Mouse (Mus musculus): ENCODE results near the gene H6pd. TPM values are rescaled to one million over a fixed set of nuclear protein-coding genes. Genes with fewer than 3 reads are reported as not detected.
A peak's percentile ranks its signal among the peaks of the same experiment; 100 is the strongest.

Gene H6pd
- polyA plus RNA-seq, 1 experiment: 148 TPM

- 33% methylated on average over 7 of the region's 7 CpGs for WGBS
- Histone ChIP-seq H3K4me1 (ENCODE audit: control insufficient read depth, insufficient read depth, low read length) (peaks cover 13% of the 10 kb centered on the region; the same call in 1 of the 2 replicates), H3K4me3 (replicated peaks; ENCODE audit: extremely low read depth, low read depth, low read length) (peak overlapping the region; percentile 82)
- peak; percentile 59 for DNase-seq
- TF ChIP-seq CTCF (IDR thresholded peaks at IDR 0.05; ENCODE audit: insufficient read depth, low read length): no peak
- peak; percentile 36; the same call in 1 of the 2 replicates for TF ChIP-seq POLR2A (IDR thresholded peaks at IDR 0.05; ENCODE audit: borderline replicate concordance, extremely low read depth, low read depth, low read length)
Measured at GRCm38 (mm10) chr4:150003021-150003580, 5.7 kb downstream of the H6pd start.

- Histone ChIP-seq H3K4me1 (ENCODE audit: control insufficient read depth, insufficient read depth, low read length) (peaks cover 13% of the 10 kb centered on the region; the same call in 1 of the 2 replicates), H3K4me3 (replicated peaks; ENCODE audit: extremely low read depth, low read depth, low read length) (peak overlapping the region; percentile 64)
- TF ChIP-seq POLR2A (IDR thresholded peaks at IDR 0.05; ENCODE audit: borderline replicate concordance, extremely low read depth, low read depth, low read length) (peak; percentile 41; the same call in 1 of the 2 replicates), CTCF (IDR thresholded peaks at IDR 0.05; ENCODE audit: insufficient read depth, low read length) (no peak)
- WGBS: 38% methylated on average over 12 of the region's 12 CpGs
- no peak for DNase-seq
Measured at GRCm38 (mm10) chr4:150002021-150002528, 6.7 kb downstream of the H6pd start.

DNA sequence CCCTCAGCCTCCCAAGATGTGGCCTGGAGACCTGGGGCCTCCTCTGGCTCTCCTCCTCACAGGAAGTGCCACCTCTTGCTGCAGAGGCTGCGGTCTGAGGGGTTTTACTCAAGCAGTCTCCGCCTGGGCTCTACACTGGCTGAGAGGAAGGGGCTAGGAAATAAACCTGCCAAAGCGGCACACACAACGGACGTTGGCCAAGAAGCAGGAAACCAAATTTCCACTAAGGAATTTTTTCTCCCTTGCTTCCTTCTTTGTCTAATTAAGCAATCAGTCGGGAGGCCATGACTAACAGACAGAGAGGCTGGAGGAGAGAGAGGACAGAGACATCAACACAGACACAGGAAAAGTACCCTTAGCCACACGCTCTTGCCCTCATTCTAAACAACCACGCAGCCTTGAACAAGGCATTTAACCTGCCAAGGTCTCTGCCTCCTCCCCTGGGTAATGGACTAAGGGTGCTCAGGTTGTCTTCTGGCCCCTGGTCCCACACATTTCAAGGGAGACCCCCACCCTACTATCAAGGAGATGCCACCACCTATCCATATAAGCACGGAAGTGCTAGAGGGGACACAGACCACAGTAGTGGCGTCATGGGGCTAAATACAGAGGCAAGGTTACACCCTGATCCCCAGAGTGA, 7.5 kb downstream of the H6pd start:
- peak; percentile 39 for DNase-seq
- TF ChIP-seq CTCF (IDR thresholded peaks at IDR 0.05; ENCODE audit: insufficient read depth, low read length) (no peak), POLR2A (IDR thresholded peaks at IDR 0.05; ENCODE audit: borderline replicate concordance, extremely low read depth, low read depth, low read length) (no peak)
- Histone ChIP-seq H3K4me3 (replicated peaks; ENCODE audit: extremely low read depth, low read depth, low read length) (peak overlapping the region; percentile 64), H3K4me1 (ENCODE audit: control insufficient read depth, insufficient read depth, low read length) (peaks cover 16% of the 10 kb centered on the region)
- WGBS: 22% methylated on average over 10 of the region's 10 CpGs

DNA sequence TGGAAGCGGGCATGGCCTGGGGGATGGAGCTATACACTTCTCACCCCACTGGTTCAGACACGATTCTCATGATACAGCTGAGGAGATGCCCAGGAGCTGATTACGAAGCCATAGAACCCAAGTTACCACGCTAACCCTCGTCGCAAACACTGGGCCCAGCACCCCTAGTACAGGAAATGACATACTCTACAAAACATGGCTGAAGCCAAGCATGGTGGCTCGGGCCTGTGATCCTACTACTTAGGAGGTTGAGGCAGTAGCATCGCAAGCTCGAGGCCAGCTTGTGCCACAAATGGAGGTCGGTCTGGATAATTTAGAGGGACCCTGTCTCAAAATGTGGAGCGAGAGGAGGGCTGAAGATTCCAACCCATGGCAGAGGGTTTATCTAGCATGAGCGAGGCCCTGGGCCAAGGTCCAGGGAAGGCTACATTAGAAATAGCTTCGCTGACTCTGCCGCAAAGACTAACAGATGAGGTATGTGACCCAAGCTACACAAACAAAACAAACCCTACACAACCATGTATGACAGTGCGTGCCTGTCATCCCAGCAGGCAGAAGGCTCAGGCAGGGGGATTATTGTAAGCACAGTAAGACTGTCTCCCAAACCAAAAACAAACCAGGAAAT, 8.8 kb downstream of the H6pd start:
- peak; percentile 13 for DNase-seq
- WGBS: 74% methylated on average over 15 of the region's 15 CpGs
- Histone ChIP-seq H3K4me1 (ENCODE audit: control insufficient read depth, insufficient read depth, low read length) (peaks cover 18% of the 10 kb centered on the region), H3K4me3 (replicated peaks; ENCODE audit: extremely low read depth, low read depth, low read length) (peak overlapping the region; percentile 50)
- no peak for TF ChIP-seq CTCF (IDR thresholded peaks at IDR 0.05; ENCODE audit: insufficient read depth, low read length)
- no peak for TF ChIP-seq POLR2A (IDR thresholded peaks at IDR 0.05; ENCODE audit: borderline replicate concordance, extremely low read depth, low read depth, low read length)

GRCm38 (mm10) chr4:149999510-149999900, 9.3 kb downstream of the H6pd start:
- Histone ChIP-seq H3K4me1 (ENCODE audit: control insufficient read depth, insufficient read depth, low read length) (peaks cover 18% of the 10 kb centered on the region), H3K4me3 (replicated peaks; ENCODE audit: extremely low read depth, low read depth, low read length) (no peak overlapping the region)
- no peak for DNase-seq
- TF ChIP-seq POLR2A (IDR thresholded peaks at IDR 0.05; ENCODE audit: borderline replicate concordance, extremely low read depth, low read depth, low read length) (no peak), CTCF (IDR thresholded peaks at IDR 0.05; ENCODE audit: insufficient read depth, low read length) (no peak)
- 75% methylated on average over 9 of the region's 9 CpGs for WGBS

- DNase-seq: peak; percentile 15
- H3K4me1 ChIP-seq (ENCODE audit: control insufficient read depth, insufficient read depth, low read length): peaks cover 20% of the 10 kb centered on the region
- H3K4me3 ChIP-seq (replicated peaks; ENCODE audit: extremely low read depth, low read depth, low read length): no peak overlapping the region
- TF ChIP-seq CTCF (IDR thresholded peaks at IDR 0.05; ENCODE audit: insufficient read depth, low read length) (no peak), POLR2A (IDR thresholded peaks at IDR 0.05; ENCODE audit: borderline replicate concordance, extremely low read depth, low read depth, low read length) (no peak)
- 64% methylated on average over 14 of the region's 14 CpGs for WGBS
Measured at GRCm38 (mm10) chr4:149998786-149999509, 9.9 kb downstream of the H6pd start.

DNA sequence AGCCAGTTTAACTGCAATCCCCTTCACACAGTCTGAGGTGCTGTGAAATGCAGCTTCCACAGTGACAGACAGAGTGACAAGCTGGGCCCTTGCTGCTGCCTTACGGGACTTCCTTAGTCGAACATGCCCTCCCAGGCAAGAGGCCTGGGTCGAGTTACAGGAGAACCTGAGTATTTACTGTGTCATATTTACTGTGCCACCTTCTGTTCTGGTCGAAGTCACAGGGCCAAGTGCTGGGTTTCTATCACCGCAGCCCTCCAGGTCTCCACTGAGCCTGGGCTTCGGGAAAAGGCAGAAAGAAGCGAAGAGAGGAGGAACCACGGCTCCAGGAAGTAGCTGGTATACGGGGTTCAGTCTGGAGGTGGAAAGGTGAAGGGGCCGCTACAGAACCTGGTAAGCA, 10.8 kb downstream of the H6pd start:
- no peak overlapping the region for H3K4me3 ChIP-seq (replicated peaks; ENCODE audit: extremely low read depth, low read depth, low read length)
- no peak for DNase-seq
- H3K4me1 ChIP-seq (ENCODE audit: control insufficient read depth, insufficient read depth, low read length): peaks cover 20% of the 10 kb centered on the region
- WGBS: 51% methylated on average over 10 of the region's 10 CpGs
- TF ChIP-seq POLR2A (IDR thresholded peaks at IDR 0.05; ENCODE audit: borderline replicate concordance, extremely low read depth, low read depth, low read length) (no peak), CTCF (IDR thresholded peaks at IDR 0.05; ENCODE audit: insufficient read depth, low read length) (no peak)

- TF ChIP-seq CTCF (IDR thresholded peaks at IDR 0.05; ENCODE audit: insufficient read depth, low read length): no peak
- TF ChIP-seq POLR2A (IDR thresholded peaks at IDR 0.05; ENCODE audit: borderline replicate concordance, extremely low read depth, low read depth, low read length): no peak
- peaks cover 20% of the 10 kb centered on the region for H3K4me1 ChIP-seq (ENCODE audit: control insufficient read depth, insufficient read depth, low read length)
- H3K4me3 ChIP-seq (replicated peaks; ENCODE audit: extremely low read depth, low read depth, low read length): no peak overlapping the region
- WGBS: 39% methylated on average over 7 of the region's 7 CpGs
- DNase-seq: no peak
Measured at GRCm38 (mm10) chr4:149996440-149996839, 12.4 kb downstream of the H6pd start.

DNA sequence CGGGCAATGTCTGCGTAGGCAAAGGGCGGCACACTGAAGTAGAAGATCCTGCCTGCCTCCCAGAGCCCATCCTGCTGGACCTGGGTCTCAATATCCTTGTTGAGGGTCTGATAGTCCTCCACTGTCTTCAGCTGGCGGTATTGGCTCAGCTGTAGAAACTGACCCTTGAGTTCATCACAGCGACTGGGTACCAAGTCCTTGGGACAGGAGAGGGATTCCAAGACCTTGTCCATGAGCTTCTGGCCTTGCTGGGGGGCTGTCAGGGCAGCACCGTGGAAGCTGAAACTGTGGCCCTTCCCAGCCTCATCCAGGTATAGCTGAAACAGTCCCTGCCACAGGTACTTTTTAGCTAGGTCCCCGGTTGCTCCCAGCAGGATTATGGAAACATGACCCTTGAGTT, 12.9 kb downstream of the H6pd start:
- WGBS: 73% methylated on average over 7 of the region's 7 CpGs
- no peak for TF ChIP-seq CTCF (IDR thresholded peaks at IDR 0.05; ENCODE audit: insufficient read depth, low read length)
- no peak for TF ChIP-seq POLR2A (IDR thresholded peaks at IDR 0.05; ENCODE audit: borderline replicate concordance, extremely low read depth, low read depth, low read length)
- peak; percentile 4 for DNase-seq

More for the DNA sequence above, 12.9 kb downstream of the H6pd start:
- peaks cover 23% of the 10 kb centered on the region for H3K4me1 ChIP-seq (ENCODE audit: control insufficient read depth, insufficient read depth, low read length)
- H3K4me3 ChIP-seq (replicated peaks; ENCODE audit: extremely low read depth, low read depth, low read length): no peak overlapping the region
